In genomic region chr19:56950818-56951217, GRCm38 (mm10) we compare ENCODE assay signal across 23 mouse cellular contexts. TPM values are rescaled to one million over a fixed set of nuclear protein-coding genes. Genes with fewer than 3 reads are reported as not detected.
A peak's percentile ranks its signal among the peaks of the same experiment; 100 is the strongest.
DNase-seq lines count a peak whose midpoint lies in the region; ATAC-seq and TF ChIP-seq lines count a peak whose summit lies in the region.
"Had no signal": no experiment of that assay in that cellular context is flagged by ENCODE, and none has a peak within 500 bp of the region (broad histone marks: within the 10 kb centered on the region; RNA-seq: fewer than 3 reads in every experiment).

No protein-coding gene starts in this region.

- no peak for TF ChIP-seq CTCF in cerebellum, adult 2 months (IDR thresholded peaks at IDR 0.05; ENCODE audit: borderline replicate concordance, insufficient read depth, low read depth, low read length)

- WGBS in cerebellum, adult 2 months, result 34% methylated on average over 7 of the region's 7 CpGs
- 82% methylated on average over 7 of the region's 7 CpGs for WGBS in forebrain, embryonic 14.5 days
- 81% methylated on average over 7 of the region's 7 CpGs for WGBS in forebrain, embryonic 13.5 days

- no peak overlapping the region for H3K9ac ChIP-seq in forebrain, embryonic 14.5 days (ENCODE audit: low read length)
- H3K9ac ChIP-seq in forebrain, embryonic 13.5 days, result no peak overlapping the region
- H3K9ac ChIP-seq: embryonic facial prominence, embryonic 12.5 days; embryonic facial prominence, embryonic 15.5 days; forebrain, embryonic 12.5 days; heart, embryonic 12.5 days; heart, embryonic 15.5 days; hindbrain, embryonic 14.5 days had no signal

- H3K4me2 ChIP-seq in forebrain, embryonic 14.5 days (ENCODE audit: low read length), result no peak overlapping the region
- no peak overlapping the region for H3K4me2 ChIP-seq in forebrain, embryonic 13.5 days
- H3K4me2 ChIP-seq: embryonic facial prominence, embryonic 12.5 days; embryonic facial prominence, embryonic 15.5 days; forebrain, embryonic 12.5 days; heart, embryonic 12.5 days; heart, embryonic 15.5 days; hindbrain, embryonic 14.5 days had no signal

- intact Hi-C loops in left cerebral cortex, postnatal 4 days (cut with DNase I), result no loop called here

- no peaks in the 10 kb centered on the region for H3K9me3 ChIP-seq in forebrain, embryonic 14.5 days (replicated peaks; ENCODE audit: control insufficient read depth, low read length)
- H3K9me3 ChIP-seq in forebrain, embryonic 13.5 days (replicated peaks), result no peaks in the 10 kb centered on the region
- H3K9me3 ChIP-seq: embryonic facial prominence, embryonic 12.5 days; embryonic facial prominence, embryonic 15.5 days; forebrain, embryonic 12.5 days; heart, embryonic 12.5 days; heart, embryonic 15.5 days; hindbrain, embryonic 10.5 days had no signal

- DNase-seq in cerebellum, adult 2 months, result no peak
- DNase-seq in cerebellum, postnatal 36 days, result no peak
- DNase-seq in forebrain, embryonic 14.5 days (ENCODE audit: low spot score), result peak; percentile 62
- DNase-seq in left cerebral cortex, postnatal 4 days, result peak; percentile 23
- no peak for DNase-seq in left cerebral cortex, adult 8-10 months (ENCODE audit: low spot score in 2 of 2)
- DNase-seq: adrenal gland, adult 8-10 months; adrenal gland, postnatal 25 days; cerebellum, adult 18-20 months; gastrocnemius, postnatal 25 days; heart, adult 18-20 months; heart, postnatal 10 days; heart, postnatal 36 days; kidney, adult 2 months had no signal

- peaks cover 64% of the 10 kb centered on the region for H3K4me1 ChIP-seq in cerebellum, adult 2 months (ENCODE audit: control insufficient read depth, insufficient read depth, low read length)
- no peaks in the 10 kb centered on the region for H3K4me1 ChIP-seq in forebrain, embryonic 14.5 days (ENCODE audit: control insufficient read depth, insufficient read depth, low read length)
- no peaks in the 10 kb centered on the region for H3K4me1 ChIP-seq in forebrain, embryonic 13.5 days
- H3K4me1 ChIP-seq: embryonic facial prominence, embryonic 12.5 days; embryonic facial prominence, embryonic 15.5 days; forebrain, embryonic 12.5 days; heart, embryonic 12.5 days; heart, embryonic 15.5 days had no signal

- H3K27me3 ChIP-seq in cerebellum, adult 2 months (ENCODE audit: control insufficient read depth, insufficient read depth, low read length), result no peaks in the 10 kb centered on the region
- H3K27me3 ChIP-seq in forebrain, embryonic 14.5 days (replicated peaks; ENCODE audit: control insufficient read depth, insufficient read depth, low read length), result no peaks in the 10 kb centered on the region
- no peaks in the 10 kb centered on the region for H3K27me3 ChIP-seq in forebrain, embryonic 13.5 days
- H3K27me3 ChIP-seq: embryonic facial prominence, embryonic 12.5 days; embryonic facial prominence, embryonic 15.5 days; forebrain, embryonic 12.5 days; heart, embryonic 12.5 days; heart, embryonic 15.5 days had no signal

- H3K36me3 ChIP-seq in forebrain, embryonic 14.5 days (ENCODE audit: control insufficient read depth, insufficient read depth, low read length), result no peaks in the 10 kb centered on the region
- H3K36me3 ChIP-seq in forebrain, embryonic 13.5 days (ENCODE audit: poor library complexity, severe bottlenecking), result no peaks in the 10 kb centered on the region
- H3K36me3 ChIP-seq: embryonic facial prominence, embryonic 12.5 days; embryonic facial prominence, embryonic 15.5 days; forebrain, embryonic 12.5 days; heart, embryonic 12.5 days; heart, embryonic 15.5 days; hindbrain, embryonic 10.5 days had no signal

- peak overlapping the region; percentile 57 for H3K27ac ChIP-seq in cerebellum, adult 2 months (ENCODE audit: insufficient read depth, low read length)
- no peak overlapping the region for H3K27ac ChIP-seq in forebrain, embryonic 14.5 days (ENCODE audit: low read depth, low read length)
- H3K27ac ChIP-seq in forebrain, embryonic 13.5 days, result no peak overlapping the region
- H3K27ac ChIP-seq: embryonic facial prominence, embryonic 12.5 days; embryonic facial prominence, embryonic 15.5 days; forebrain, embryonic 12.5 days; heart, embryonic 15.5 days; hindbrain, embryonic 10.5 days; hindbrain, embryonic 14.5 days had no signal

- ATAC-seq in forebrain, embryonic 14.5 days, result no peak
- no peak for ATAC-seq in forebrain, embryonic 13.5 days
- ATAC-seq: activated CD4-positive, CD25-positive, alpha-beta regulatory T cell, adult 4 months; intestine, postnatal 0 days had no signal

- no peak overlapping the region for H3K4me3 ChIP-seq in cerebellum, adult 2 months (replicated peaks; ENCODE audit: insufficient read depth, low read depth, low read length)
- no peak overlapping the region for H3K4me3 ChIP-seq in forebrain, embryonic 14.5 days (ENCODE audit: low read depth, low read length)
- H3K4me3 ChIP-seq in forebrain, embryonic 13.5 days, result no peak overlapping the region
- H3K4me3 ChIP-seq: embryonic facial prominence, embryonic 12.5 days; embryonic facial prominence, embryonic 15.5 days; forebrain, embryonic 12.5 days; heart, embryonic 12.5 days; heart, embryonic 15.5 days; hindbrain, embryonic 10.5 days had no signal

- no peak for TF ChIP-seq POLR2A in cerebellum, adult 2 months (IDR thresholded peaks at IDR 0.05; ENCODE audit: borderline replicate concordance, insufficient read depth, low read length)

RNA-seq across cellular contexts. Expression of gene Afap1l2, which starts 57.2 kb away (rescaled TPM):
- polyA plus RNA-seq in cerebellum, adult 2 months (2012; rRNA removed), result 43.3 and 50.1 TPM in 2 replicates
- polyA plus RNA-seq in forebrain, embryonic 14.5 days (2014; fragmentation: Nextera tagmentation; extraction: Ambion mirVana), result 4.9 and 7.9 TPM in 2 replicates
- 2.7 and 2.8 TPM in 2 replicates for polyA plus RNA-seq in forebrain, embryonic 13.5 days (2015; fragmentation: Nextera tagmentation; extraction: Ambion mirVana)
- 10 to 100 TPM; 13.6 TPM for total RNA-seq in left cerebral cortex, postnatal 4 days (2021)
- total RNA-seq in left cerebral cortex, adult 8-10 months (2022), result 10 to 100 TPM in 1 of 4 experiments, 1 to 10 TPM in 3; 6.8 to 10.2 (median 8.2) TPM
- polyA plus RNA-seq: activated CD4-positive, CD25-positive, alpha-beta regulatory T cell, adult 4 months had no signal

Comparison
In these comparisons a context has a peak if more than half of its experiments do, and no peak if none do; other contexts are left out.
1. DNase-seq: peak in forebrain, embryonic 14.5 days (single experiment) and left cerebral cortex, postnatal 4 days (single experiment); none in cerebellum, adult 2 months (0 of 2), cerebellum, postnatal 36 days (0 of 2) and left cerebral cortex, adult 8-10 months (0 of 2).